Mouse (Mus musculus): ENCODE data around the gene Ccpg1. TPM values are rescaled to one million over a fixed set of nuclear protein-coding genes. Genes with fewer than 3 reads are reported as not detected.

Ccpg1 gene
- polyA plus RNA-seq (2015; fragmentation: Nextera tagmentation; extraction: Ambion mirVana) = 14.6 and 15.2 TPM in 2 replicates

DNA sequence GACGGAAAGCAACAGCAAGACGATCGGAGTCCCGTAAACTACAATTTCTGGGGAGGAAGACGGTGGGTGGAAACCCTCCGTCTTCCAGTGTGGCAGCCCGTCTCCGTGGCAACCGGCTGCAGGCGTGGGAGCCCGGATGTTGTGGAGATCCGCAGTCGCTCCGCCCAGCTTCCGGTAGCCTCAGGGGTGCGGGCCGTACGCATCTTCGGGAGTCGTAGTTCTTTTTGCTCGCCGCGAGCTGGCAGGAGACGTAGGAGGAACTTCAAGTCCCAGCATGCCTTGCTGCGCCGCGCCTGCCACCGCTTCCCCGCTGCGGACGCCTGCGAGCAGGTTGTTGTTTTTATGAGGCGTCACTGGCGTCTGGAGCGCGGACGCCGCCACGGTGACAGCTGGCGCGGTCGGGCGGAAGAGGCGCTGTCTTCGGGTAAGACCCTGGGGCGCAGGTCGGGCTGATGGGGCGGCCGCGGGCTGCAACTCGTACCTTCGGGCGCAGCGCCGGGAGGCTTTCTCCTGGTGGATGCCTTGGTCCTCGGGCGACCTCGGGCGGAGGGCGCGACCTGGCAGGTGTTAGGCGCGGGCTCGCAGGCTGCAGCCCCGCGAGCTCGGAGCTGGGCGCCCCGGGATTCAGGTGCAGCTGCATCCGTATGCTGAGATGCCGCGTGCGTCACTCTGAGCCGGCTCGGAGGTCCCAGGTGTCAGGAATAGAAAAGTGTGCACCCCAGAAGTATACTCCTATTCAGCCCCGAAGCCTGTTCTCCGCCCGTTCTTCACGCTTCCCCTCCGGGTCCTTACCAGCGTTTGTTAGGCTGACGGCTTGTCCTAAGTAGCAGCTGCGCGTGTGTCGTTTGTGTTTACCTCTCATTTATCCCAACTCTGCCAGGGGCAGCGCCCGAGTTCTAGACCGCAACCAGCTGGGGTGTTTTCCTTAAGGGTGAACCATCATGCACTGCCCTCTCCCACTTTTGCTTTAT, at the start of gene Ccpg1, which contains the start of gene Ccpg1os:
Gene Ccpg1 (plus strand): TSS at position 180 of the 971 bp plus-strand sequence.
Gene Ccpg1os (minus strand): TSS at position 133 of the 971 bp plus-strand sequence.
- Histone ChIP-seq H3K27me3 (ENCODE audit: insufficient read depth, low read length) (no peaks in the 10 kb centered on the region), H3K4me1 (ENCODE audit: insufficient read depth) (peaks cover 20% of the 10 kb centered on the region)
- TF ChIP-seq CTCF (IDR thresholded peaks at IDR 0.05; ENCODE audit: low read depth) (peak; percentile 37), EP300 (IDR thresholded peaks at IDR 0.05; ENCODE audit: low read depth) (no peak; the same call in 1 of the 2 replicates)

GRCm38 (mm10) chr9:72936301-72936700, 48.9 kb upstream of the Ccpg1 start:
- Histone ChIP-seq H3K9me3 (ENCODE audit: low read length) (no peaks in the 10 kb centered on the region), H3K4me1 (ENCODE audit: insufficient read depth) (0 out of 2 replicates have a peak, but pooled peaks cover 3% of the 10 kb centered on the region), H3K4me3 (ENCODE audit: low read depth, low read length) (no peak overlapping the region), H3K27me3 (ENCODE audit: insufficient read depth, low read length) (no peaks in the 10 kb centered on the region), H3K36me3 (replicated peaks; ENCODE audit: insufficient read depth, low read length) (no peaks in the 10 kb centered on the region), H3K4me2 (ENCODE audit: low read depth, low read length) (no peak overlapping the region), H3K9ac (replicated peaks) (no peak overlapping the region), H3K27ac (ENCODE audit: low read depth) (no peak overlapping the region)
- no peak for TF ChIP-seq CTCF (IDR thresholded peaks at IDR 0.05; ENCODE audit: low read depth)
- TF ChIP-seq EP300 (IDR thresholded peaks at IDR 0.05; ENCODE audit: low read depth) = no peak
- ATAC-seq (peak; percentile 64; the same call in 1 of the 2 replicates), DNase-seq (no peak)
- WGBS (ENCODE audit: insufficient replicate concordance) = 49% methylated on average over 2 of the region's 2 CpGs

More for the DNA sequence above, at the start of gene Ccpg1, which contains the start of gene Ccpg1os:
- peak within 1 kb of the TSS; percentile 82 for H3K27ac ChIP-seq (ENCODE audit: low read depth)
- no peaks in the 10 kb centered on the region for H3K9me3 ChIP-seq (ENCODE audit: low read length)
- peak within 1 kb of the TSS; percentile 88 for H3K4me2 ChIP-seq (ENCODE audit: low read depth, low read length)
- peak; percentile 96 for DNase-seq
- H3K9ac ChIP-seq (replicated peaks) = peak within 1 kb of the TSS; percentile 70
- peak; percentile 99 for ATAC-seq
- H3K4me3 ChIP-seq (ENCODE audit: low read depth, low read length) = peak within 1 kb of the TSS; percentile 63
- no peaks in the 10 kb centered on the region for H3K36me3 ChIP-seq (replicated peaks; ENCODE audit: insufficient read depth, low read length)
- WGBS (ENCODE audit: insufficient replicate concordance) = under 1% methylated on average over 81 of the region's 88 CpGs

GRCm38 (mm10) chr9:72943424-72943823, 41.8 kb upstream of the Ccpg1 start:
- ATAC-seq = no peak
- Histone ChIP-seq H3K4me1 (ENCODE audit: insufficient read depth) (no peaks in the 10 kb centered on the region), H3K4me3 (ENCODE audit: low read depth, low read length) (no peak overlapping the region), H3K9me3 (ENCODE audit: low read length) (peaks cover 4% of the 10 kb centered on the region; the same call in 1 of the 2 replicates), H3K27ac (ENCODE audit: low read depth) (no peak overlapping the region), H3K9ac (replicated peaks) (no peak overlapping the region), H3K27me3 (ENCODE audit: insufficient read depth, low read length) (no peaks in the 10 kb centered on the region), H3K4me2 (ENCODE audit: low read depth, low read length) (no peak overlapping the region), H3K36me3 (replicated peaks; ENCODE audit: insufficient read depth, low read length) (no peaks in the 10 kb centered on the region)
- no peak for DNase-seq
- 60% methylated on average over 3 of the region's 3 CpGs for WGBS (ENCODE audit: insufficient replicate concordance)
- TF ChIP-seq CTCF (IDR thresholded peaks at IDR 0.05; ENCODE audit: low read depth) (peak; percentile 30), EP300 (IDR thresholded peaks at IDR 0.05; ENCODE audit: low read depth) (no peak)

DNA sequence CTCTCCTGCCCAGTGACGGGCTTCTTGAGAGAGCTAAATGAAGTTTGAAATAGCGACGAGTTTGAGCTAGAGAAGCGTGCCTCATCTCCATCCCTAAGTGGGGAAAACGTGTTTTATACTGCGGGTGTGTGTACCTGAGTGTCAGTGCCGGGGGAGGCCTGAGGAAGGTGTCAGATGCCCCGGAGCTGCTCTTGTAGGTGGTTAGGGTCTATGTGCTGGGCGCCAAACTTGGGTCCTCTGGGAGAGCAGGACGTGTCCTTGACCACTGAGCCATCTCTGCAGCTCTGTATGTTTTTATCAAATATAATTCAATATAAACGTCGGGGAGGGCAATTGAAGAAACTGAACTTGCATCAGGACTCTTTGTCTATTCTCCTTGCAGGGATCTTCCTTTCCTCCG, 40.9 kb upstream of the Ccpg1 start:
- DNase-seq (no peak), ATAC-seq (no peak)
- H3K27me3 ChIP-seq (ENCODE audit: insufficient read depth, low read length) = no peaks in the 10 kb centered on the region
- peaks cover 4% of the 10 kb centered on the region; the same call in 1 of the 2 replicates for H3K9me3 ChIP-seq (ENCODE audit: low read length)
- 80% methylated on average over 13 of the region's 13 CpGs for WGBS (ENCODE audit: insufficient replicate concordance)
- no peaks in the 10 kb centered on the region for H3K36me3 ChIP-seq (replicated peaks; ENCODE audit: insufficient read depth, low read length)
- no peak overlapping the region for H3K4me2 ChIP-seq (ENCODE audit: low read depth, low read length)
- H3K9ac ChIP-seq (replicated peaks) = no peak overlapping the region
- no peak overlapping the region for H3K27ac ChIP-seq (ENCODE audit: low read depth)
- no peak overlapping the region for H3K4me3 ChIP-seq (ENCODE audit: low read depth, low read length)
- TF ChIP-seq CTCF (IDR thresholded peaks at IDR 0.05; ENCODE audit: low read depth) = no peak
- TF ChIP-seq EP300 (IDR thresholded peaks at IDR 0.05; ENCODE audit: low read depth) = no peak
- no peaks in the 10 kb centered on the region for H3K4me1 ChIP-seq (ENCODE audit: insufficient read depth)

GRCm38 (mm10) chr9:72947010-72947409, 38.2 kb upstream of the Ccpg1 start:
- Histone ChIP-seq H3K4me1 (ENCODE audit: insufficient read depth) (no peaks in the 10 kb centered on the region), H3K9me3 (ENCODE audit: low read length) (peaks cover 4% of the 10 kb centered on the region; the same call in 1 of the 2 replicates), H3K9ac (replicated peaks) (no peak overlapping the region), H3K4me2 (ENCODE audit: low read depth, low read length) (no peak overlapping the region), H3K27ac (ENCODE audit: low read depth) (no peak overlapping the region), H3K27me3 (ENCODE audit: insufficient read depth, low read length) (no peaks in the 10 kb centered on the region), H3K4me3 (ENCODE audit: low read depth, low read length) (no peak overlapping the region), H3K36me3 (replicated peaks; ENCODE audit: insufficient read depth, low read length) (no peaks in the 10 kb centered on the region)
- DNase-seq (no peak), ATAC-seq (no peak)
- 75% methylated on average over 1 of the region's 1 CpGs for WGBS (ENCODE audit: insufficient replicate concordance)
- TF ChIP-seq CTCF (IDR thresholded peaks at IDR 0.05; ENCODE audit: low read depth) (no peak), EP300 (IDR thresholded peaks at IDR 0.05; ENCODE audit: low read depth) (no peak)

DNA sequence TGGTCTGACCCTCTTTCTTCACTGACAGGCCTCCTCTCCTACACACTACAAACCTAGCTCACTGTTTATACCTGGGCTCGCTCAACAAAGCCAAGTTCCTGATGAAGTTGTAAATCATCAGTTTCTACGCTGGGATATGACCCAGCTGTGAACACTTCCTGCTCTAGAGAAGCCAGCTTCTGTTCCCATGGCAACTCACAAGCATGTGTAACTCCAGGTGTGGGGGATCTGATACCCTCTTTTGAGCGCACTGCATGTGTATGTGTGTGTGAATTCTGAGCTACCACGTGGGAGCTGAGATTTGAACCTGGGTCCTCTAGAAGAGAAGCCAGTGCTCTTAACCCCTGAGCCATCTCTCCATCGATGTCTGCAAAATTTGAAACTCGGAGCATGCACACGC, 35.7 kb upstream of the Ccpg1 start:
- Histone ChIP-seq H3K9me3 (ENCODE audit: low read length) (peaks cover 4% of the 10 kb centered on the region; the same call in 1 of the 2 replicates), H3K27ac (ENCODE audit: low read depth) (no peak overlapping the region), H3K9ac (replicated peaks) (no peak overlapping the region), H3K27me3 (ENCODE audit: insufficient read depth, low read length) (no peaks in the 10 kb centered on the region), H3K36me3 (replicated peaks; ENCODE audit: insufficient read depth, low read length) (no peaks in the 10 kb centered on the region), H3K4me2 (ENCODE audit: low read depth, low read length) (no peak overlapping the region), H3K4me3 (ENCODE audit: low read depth, low read length) (no peak overlapping the region), H3K4me1 (ENCODE audit: insufficient read depth) (no peaks in the 10 kb centered on the region)
- WGBS (ENCODE audit: insufficient replicate concordance) = 63% methylated on average over 7 of the region's 7 CpGs
- TF ChIP-seq CTCF (IDR thresholded peaks at IDR 0.05; ENCODE audit: low read depth) (no peak), EP300 (IDR thresholded peaks at IDR 0.05; ENCODE audit: low read depth) (no peak)
- ATAC-seq (no peak), DNase-seq (no peak)
